Comparison of ENCODE assay signal across 1 mouse cellular context in genomic region chr1:36671260-36671659, GRCm38 (mm10).
TF ChIP-seq lines count a peak whose summit lies in the region.

No protein-coding gene starts in this region.

TF ChIP-seq in MEL, 35 proteins besides CTCF, POLR2A, EP300 and RAD21:
- TF ChIP-seq POLR2AphosphoS2 (IDR thresholded peaks at IDR 0.05; ENCODE audit: low read length), result no peak
